Mouse (Mus musculus) embryonic facial prominence, embryonic 11.5 days (tissue): ENCODE data around the gene Cyp17a1. TPM values are rescaled to one million over a fixed set of nuclear protein-coding genes. Genes with fewer than 3 reads are reported as not detected.
A peak's percentile ranks its signal among the peaks of the same experiment; 100 is the strongest.

Source experiments
- ATAC-seq: fragments of 200-750 bp; cut with Nextera tagmentation; replicated peaks from 2 replicates; pipeline ENCODE4 v1.8.0; 2017; ENCODE audit warnings: low read depth; ENCODE audit not compliant: insufficient number of reproducible peaks, low FRiP score, low TSS enrichment
- DNase-seq: peaks from one replicate; pipeline ENCODE4 v3.0.0-alpha.2; 2015; ENCODE audit warnings: low spot score
- H3K27ac ChIP-seq: fragments of 300-500 bp; sonication (generic); replicated peaks from 2 replicates; pipeline ENCODE4 v1.5.1; 2014; ENCODE audit warnings: mild to moderate bottlenecking, low read depth, low read length, control low read depth
- H3K27me3 ChIP-seq: fragments of 300-500 bp; sonication (generic); 2 replicates; pipeline ENCODE4 v1.6.1; 2014; ENCODE audit warnings: mild to moderate bottlenecking, low read length, moderate library complexity, mixed read lengths; ENCODE audit not compliant: control insufficient read depth, insufficient read depth
- H3K36me3 ChIP-seq: fragments of 300-500 bp; sonication (generic); replicated peaks from 2 replicates; pipeline ENCODE4 v1.6.1; 2014; ENCODE audit warnings: low read depth, mild to moderate bottlenecking, low read length, moderate library complexity, mixed read lengths; ENCODE audit not compliant: control insufficient read depth, insufficient read depth
- H3K4me1 ChIP-seq: fragments of 300-500 bp; sonication (generic); 2 replicates; pipeline ENCODE4 v1.6.1; 2014; ENCODE audit warnings: low read length, mixed read lengths; ENCODE audit not compliant: control insufficient read depth, insufficient read depth
- H3K4me2 ChIP-seq: fragments of 300-500 bp; sonication (generic); 2 replicates; pipeline ENCODE4 v1.6.1; 2014; ENCODE audit warnings: low read depth, mild to moderate bottlenecking, control low read depth, low read length, moderate library complexity
- H3K4me3 ChIP-seq: fragments of 300-500 bp; sonication (generic); 2 replicates; pipeline ENCODE4 v1.5.1; 2014; ENCODE audit warnings: low read depth, low read length, control low read depth
- H3K9ac ChIP-seq: fragments of 300-500 bp; sonication (generic); replicated peaks from 2 replicates; pipeline ENCODE4 v1.6.1; 2014; ENCODE audit warnings: mild to moderate bottlenecking, control low read depth, low read length
- H3K9me3 ChIP-seq: fragments of 300-500 bp; sonication (generic); replicated peaks from 2 replicates; pipeline ENCODE4 v1.6.1; 2016; ENCODE audit warnings: mild to moderate bottlenecking, low read length, inconsistent platforms, mixed read lengths; ENCODE audit not compliant: control insufficient read depth
- WGBS: fragments of 180-500 bp; shearing (Covaris S2); extraction: QIAGEN DNeasy Blood & Tissue Kit; methylation state at CpG from one replicate; pipeline ENCODE4 v1.1.7; 2014; 5-methylcytosine and 5-hydroxymethylcytosine counted together
- polyA plus RNA-seq: library from polyadenylated mRNA; unstranded; fragments of >200 nt; fragmentation: Nextera tagmentation; extraction: Ambion mirVana; gene quantifications from 2 replicates; pipeline ENCODE4 v1.2.1, GENCODE M21; 2014

The Cyp17a1 gene
- polyA plus RNA-seq, 1 experiment from 2014 or later: not detected

GRCm38 (mm10) chr19:46635766-46636165 is 37.2 kb downstream of the Cyp17a1 start:
- DNase-seq: no peak
- H3K36me3 ChIP-seq: no peaks in the 10 kb centered on the region

DNA sequence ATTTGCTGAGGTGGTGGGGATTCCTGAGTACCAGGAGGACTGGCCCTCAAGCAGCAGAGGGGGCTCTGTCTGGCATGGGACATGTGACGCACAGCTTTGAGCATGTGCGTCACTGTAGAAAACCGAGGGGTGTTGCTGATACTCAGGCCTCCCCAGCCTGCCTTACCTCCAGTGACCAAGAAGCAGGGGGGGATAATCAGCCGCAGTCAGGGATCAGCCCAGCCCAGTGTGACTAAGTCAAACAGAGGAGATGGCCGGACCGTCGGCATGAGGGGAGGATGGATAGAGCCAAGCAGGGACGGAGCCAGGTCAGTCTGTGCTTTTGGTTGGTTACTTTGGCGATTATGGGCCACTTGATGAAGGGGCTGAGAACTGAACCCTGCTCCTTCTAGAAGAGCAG is 41.3 kb downstream of the Cyp17a1 start:
- no peak for ATAC-seq
- no peaks in the 10 kb centered on the region for H3K4me1 ChIP-seq
- no peak overlapping the region for H3K4me2 ChIP-seq
- H3K27ac ChIP-seq: no peak overlapping the region
- H3K4me3 ChIP-seq: no peak overlapping the region
- no peaks in the 10 kb centered on the region for H3K9me3 ChIP-seq
- DNase-seq: no peak
- WGBS: 88% methylated on average over 9 of the region's 9 CpGs
- no peaks in the 10 kb centered on the region for H3K27me3 ChIP-seq
- no peaks in the 10 kb centered on the region for H3K36me3 ChIP-seq
- H3K9ac ChIP-seq: no peak overlapping the region

More at GRCm38 (mm10) chr19:46635766-46636165, 37.2 kb downstream of the Cyp17a1 start:
- 61% methylated on average over 9 of the region's 9 CpGs for WGBS
- no peaks in the 10 kb centered on the region for H3K27me3 ChIP-seq
- no peaks in the 10 kb centered on the region for H3K9me3 ChIP-seq
- no peak overlapping the region for H3K4me3 ChIP-seq
- no peak overlapping the region for H3K9ac ChIP-seq
- no peak for ATAC-seq
- H3K4me1 ChIP-seq: no peaks in the 10 kb centered on the region
- no peak overlapping the region for H3K27ac ChIP-seq
- no peak overlapping the region for H3K4me2 ChIP-seq

GRCm38 (mm10) chr19:46629807-46630206 is 43.2 kb downstream of the Cyp17a1 start:
- H3K4me3 ChIP-seq: no peak overlapping the region
- no peak overlapping the region for H3K9ac ChIP-seq
- no peaks in the 10 kb centered on the region for H3K36me3 ChIP-seq
- no peaks in the 10 kb centered on the region for H3K4me1 ChIP-seq
- H3K27me3 ChIP-seq: no peaks in the 10 kb centered on the region
- no peaks in the 10 kb centered on the region for H3K9me3 ChIP-seq
- WGBS: 86% methylated on average over 9 of the region's 9 CpGs
- H3K27ac ChIP-seq: 0 out of 2 replicates have a peak overlapping the region, but pooled peaks have one; percentile 20
- DNase-seq (no peak), ATAC-seq (no peak)
- no peak overlapping the region for H3K4me2 ChIP-seq

DNA sequence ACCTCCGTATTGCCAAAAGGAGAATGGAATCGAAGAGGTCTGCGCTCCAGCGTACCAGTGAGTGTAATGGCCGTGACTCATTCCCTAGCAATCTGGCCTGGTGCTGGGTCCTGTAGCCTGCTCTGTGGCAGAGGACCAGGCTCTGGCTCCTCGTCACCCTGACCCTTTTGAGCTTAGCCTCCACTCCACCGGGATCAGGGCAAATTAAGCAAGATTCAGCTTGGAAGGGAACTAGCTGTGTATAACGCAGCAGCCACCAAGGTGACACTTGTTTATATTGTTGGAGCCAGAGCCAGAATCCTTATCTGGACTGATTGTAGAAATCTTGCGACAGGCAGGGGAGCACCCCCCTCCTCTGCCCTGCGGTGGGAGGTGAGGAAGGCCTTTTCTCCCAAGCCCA is 44.6 kb downstream of the Cyp17a1 start:
- ATAC-seq: no peak
- no peak for DNase-seq

GRCm38 (mm10) chr19:46625519-46625918 is 47.5 kb downstream of the Cyp17a1 start:
- no peaks in the 10 kb centered on the region for H3K36me3 ChIP-seq
- H3K4me2 ChIP-seq: no peak overlapping the region
- H3K4me3 ChIP-seq: no peak overlapping the region
- H3K27ac ChIP-seq: no peak overlapping the region
- DNase-seq: no peak
- H3K27me3 ChIP-seq: no peaks in the 10 kb centered on the region
- no peak for ATAC-seq
- H3K9me3 ChIP-seq: no peaks in the 10 kb centered on the region
- no peak overlapping the region for H3K9ac ChIP-seq
- peaks cover 17% of the 10 kb centered on the region for H3K4me1 ChIP-seq
- WGBS: 58% methylated on average over 10 of the region's 10 CpGs

More for the DNA sequence above, 44.6 kb downstream of the Cyp17a1 start:
- Histone ChIP-seq H3K36me3 (no peaks in the 10 kb centered on the region), H3K4me2 (no peak overlapping the region), H3K4me1 (peaks cover 10% of the 10 kb centered on the region), H3K9ac (no peak overlapping the region), H3K27me3 (no peaks in the 10 kb centered on the region), H3K27ac (no peak overlapping the region), H3K4me3 (no peak overlapping the region), H3K9me3 (no peaks in the 10 kb centered on the region)
- 90% methylated on average over 10 of the region's 10 CpGs for WGBS

GRCm38 (mm10) chr19:46625015-46625414 is 48.0 kb downstream of the Cyp17a1 start:
- Histone ChIP-seq H3K4me1 (peaks cover 17% of the 10 kb centered on the region), H3K27me3 (no peaks in the 10 kb centered on the region), H3K4me3 (no peak overlapping the region), H3K27ac (peak overlapping the region; percentile 82), H3K9me3 (no peaks in the 10 kb centered on the region), H3K4me2 (no peak overlapping the region; the same call in 1 of the 2 replicates), H3K36me3 (no peaks in the 10 kb centered on the region), H3K9ac (no peak overlapping the region)
- ATAC-seq: no peak
- no peak for DNase-seq
- 91% methylated on average over 12 of the region's 12 CpGs for WGBS

GRCm38 (mm10) chr19:46623790-46624772 is 48.9 kb downstream of the Cyp17a1 start:
- 16% methylated on average over 19 of the region's 19 CpGs for WGBS
- no peaks in the 10 kb centered on the region for H3K27me3 ChIP-seq
- peak; percentile 57 for DNase-seq
- H3K9me3 ChIP-seq: no peaks in the 10 kb centered on the region
- H3K36me3 ChIP-seq: no peaks in the 10 kb centered on the region
- H3K9ac ChIP-seq: peak overlapping the region; percentile 53
- H3K4me1 ChIP-seq: peaks cover 17% of the 10 kb centered on the region
- ATAC-seq: peak; percentile 49
- H3K27ac ChIP-seq: peak overlapping the region; percentile 82
- peak overlapping the region; percentile 57 for H3K4me2 ChIP-seq
- peak overlapping the region; percentile 32 for H3K4me3 ChIP-seq

- peak overlapping the region; percentile 53 for H3K9ac ChIP-seq
- peak overlapping the region; percentile 82 for H3K27ac ChIP-seq
- WGBS: 2% methylated on average over 16 of the region's 16 CpGs
Measured at GRCm38 (mm10) chr19:46623194-46623667, 49.7 kb downstream of the Cyp17a1 start.

More at GRCm38 (mm10) chr19:46623194-46623667, 49.7 kb downstream of the Cyp17a1 start:
- no peaks in the 10 kb centered on the region for H3K9me3 ChIP-seq
- no peaks in the 10 kb centered on the region for H3K36me3 ChIP-seq
- peak; percentile 61 for ATAC-seq
- peak; percentile 69 for DNase-seq
- H3K4me2 ChIP-seq: peak overlapping the region; percentile 57
- peak overlapping the region; percentile 32 for H3K4me3 ChIP-seq
- peaks cover 17% of the 10 kb centered on the region for H3K4me1 ChIP-seq
- H3K27me3 ChIP-seq: no peaks in the 10 kb centered on the region
